Mouse (Mus musculus) left cerebral cortex, postnatal 14 days (tissue): ENCODE measurements around the gene Wwox. TPM values are rescaled to one million over a fixed set of nuclear protein-coding genes. Genes with fewer than 3 reads are reported as not detected.
A peak's percentile ranks its signal among the peaks of the same experiment; 100 is the strongest.

Experiments
- DNase-seq, 2 experiments: peaks; one replicate each; pipeline ENCODE4 v3.0.0; 2021 to 2022; ENCODE audit warnings: low spot score in 2 of 2, mixed read lengths in 1 of 2
- intact Hi-C: fragments of 180-260 bp; cut with DNase I; formaldehyde crosslinking; loops from one replicate; pipeline ENCODE4 v1.15.1; 2025
- total RNA-seq, 2 experiments: library from RNA; stranded (reverse); gene quantifications; 2 replicates each; pipeline ENCODE4 v1.2.3; 2021

Wwox gene
- total RNA-seq, 2 experiments from 2014 or later = 11.9 to 12.0 TPM

DNA sequence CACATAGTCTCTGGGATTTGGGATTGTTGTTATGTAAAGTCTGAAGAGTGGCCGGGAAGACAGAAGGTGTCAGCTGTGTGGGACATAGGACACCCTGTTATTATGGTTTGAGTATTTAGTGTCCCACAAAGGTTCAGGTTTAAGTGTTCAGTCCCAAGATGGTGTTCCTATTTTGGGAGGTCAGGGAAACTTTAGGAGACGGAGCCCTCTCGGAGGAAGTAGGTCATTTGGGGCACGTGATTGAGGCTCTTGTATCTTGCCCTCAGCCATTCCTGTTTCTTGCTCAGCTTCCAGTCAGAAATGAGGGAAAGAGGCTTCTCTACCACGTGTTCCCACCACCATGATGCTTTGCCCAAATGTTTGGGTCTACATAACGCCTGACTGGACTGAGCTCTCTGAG lies 524.8 kb downstream of the Wwox start:
- intact Hi-C loops = no loop called here
- no peak for DNase-seq

DNA sequence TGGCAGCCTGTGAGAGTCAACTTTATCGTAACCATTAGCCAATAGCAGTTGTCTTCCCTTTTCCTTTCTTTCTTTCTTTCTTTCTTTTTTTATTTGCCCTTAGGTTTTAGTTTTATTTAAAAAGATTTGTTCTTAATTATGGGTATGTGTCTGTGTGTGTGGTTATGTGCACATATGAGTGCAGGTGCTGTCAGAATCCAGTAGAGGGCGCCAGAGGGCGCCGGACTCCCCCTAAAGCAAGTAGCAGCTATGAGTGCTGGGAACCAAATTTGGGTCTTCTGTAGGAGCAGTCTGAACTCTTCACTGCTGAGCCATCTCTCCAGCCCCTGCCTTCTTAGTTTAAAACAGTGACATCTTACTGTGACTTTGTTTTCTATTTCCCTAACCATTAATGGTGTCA lies 529.4 kb downstream of the Wwox start:
- no peak for DNase-seq
- intact Hi-C loops = no loop called here

DNA sequence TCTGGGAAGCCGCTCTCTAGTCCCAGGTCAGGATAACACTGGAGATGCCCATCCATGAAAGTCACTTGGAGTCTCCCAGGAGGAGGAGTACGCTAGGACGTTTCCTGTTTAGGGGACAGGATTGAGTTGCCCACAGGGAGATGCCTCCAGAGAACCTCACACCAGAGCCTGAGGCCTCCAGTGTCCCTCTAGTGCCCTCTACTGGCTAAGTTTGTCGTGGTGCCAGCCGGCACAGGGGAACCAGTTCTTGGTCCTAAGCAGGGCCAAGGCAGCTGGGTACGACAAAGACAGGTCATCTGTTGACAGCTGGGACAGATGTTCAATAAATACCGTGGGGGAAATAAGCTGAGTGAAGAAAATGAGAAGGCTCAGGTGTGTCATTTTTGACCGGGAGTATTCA lies 531.9 kb downstream of the Wwox start:
- peak; percentile 54 to 74 for DNase-seq
- intact Hi-C loops = loop anchor here (2.0 to 10.0 kb wide), 3 partner anchors 201 to 517 kb away; no protein-coding TSS in a partner anchor

DNA sequence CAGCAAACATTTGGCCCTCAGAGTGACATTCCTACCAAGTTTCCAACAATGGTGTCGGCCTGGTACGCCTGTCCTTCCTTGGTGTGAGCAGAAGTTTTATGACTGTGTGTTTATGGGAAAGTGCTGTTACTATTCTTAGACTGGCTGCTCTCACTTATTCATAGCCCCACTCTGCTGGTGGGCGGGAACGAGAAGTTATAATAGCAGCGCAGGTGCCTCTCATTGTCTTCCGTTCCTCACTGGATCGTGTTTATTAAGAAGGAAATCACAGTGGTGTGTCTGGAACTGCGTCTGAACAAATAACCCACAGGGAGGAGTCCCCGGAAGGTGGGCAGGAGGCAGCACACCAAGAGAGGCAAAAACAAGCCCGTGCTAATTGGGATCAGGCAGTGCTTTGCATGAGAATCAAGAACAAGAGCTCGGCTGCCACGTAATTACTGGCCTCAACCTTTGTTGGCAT lies 533.6 kb downstream of the Wwox start:
- peak; percentile 13 to 19 for DNase-seq
- intact Hi-C loops = loop anchor here (5.0 to 10.0 kb wide), 2 partner anchors 431 to 518 kb away; no protein-coding TSS in a partner anchor

GRCm38 (mm10) chr8:114974336-114974950 lies 535.0 kb downstream of the Wwox start:
- intact Hi-C loops = loop anchor here (5.0 to 10.0 kb wide), 2 partner anchors 432 to 520 kb away; no protein-coding TSS in a partner anchor
- DNase-seq = no peak

GRCm38 (mm10) chr8:114977746-114978145 lies 538.3 kb downstream of the Wwox start:
- no peak for DNase-seq
- intact Hi-C loops = loop anchor here (10.0 kb wide), 1 partner anchor 523 kb away; no protein-coding TSS in a partner anchor

GRCm38 (mm10) chr8:114978206-114978960 lies 538.9 kb downstream of the Wwox start:
- no peak for DNase-seq
- intact Hi-C loops = loop anchor here (10.0 kb wide), 1 partner anchor 524 kb away; no protein-coding TSS in a partner anchor

- no peak for DNase-seq
- intact Hi-C loops = loop anchor here (10.0 kb wide), 1 partner anchor 525 kb away; no protein-coding TSS in a partner anchor
Measured at GRCm38 (mm10) chr8:114979671-114980070, 540.2 kb downstream of the Wwox start.

DNA sequence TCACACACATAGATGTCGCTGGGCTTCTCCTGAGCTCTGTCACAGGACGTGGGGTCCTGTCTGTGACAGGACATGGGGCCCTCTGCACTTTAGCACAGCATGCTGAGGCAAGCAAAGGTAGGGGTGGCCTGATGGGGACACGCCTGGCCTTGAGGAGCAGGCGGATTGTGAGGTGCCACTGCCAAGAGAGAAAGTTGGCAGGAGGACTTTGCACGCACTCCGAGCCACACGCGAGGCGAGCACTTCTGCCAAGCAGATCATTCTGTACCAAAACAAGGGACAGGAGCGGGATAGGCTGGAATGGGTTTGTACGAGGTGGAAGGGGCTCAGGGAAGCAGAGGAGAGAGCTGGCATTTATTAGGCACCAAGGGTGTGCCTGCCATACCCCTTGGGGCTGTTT lies 543.3 kb downstream of the Wwox start:
- DNase-seq = no peak
- intact Hi-C loops = no loop called here

DNA sequence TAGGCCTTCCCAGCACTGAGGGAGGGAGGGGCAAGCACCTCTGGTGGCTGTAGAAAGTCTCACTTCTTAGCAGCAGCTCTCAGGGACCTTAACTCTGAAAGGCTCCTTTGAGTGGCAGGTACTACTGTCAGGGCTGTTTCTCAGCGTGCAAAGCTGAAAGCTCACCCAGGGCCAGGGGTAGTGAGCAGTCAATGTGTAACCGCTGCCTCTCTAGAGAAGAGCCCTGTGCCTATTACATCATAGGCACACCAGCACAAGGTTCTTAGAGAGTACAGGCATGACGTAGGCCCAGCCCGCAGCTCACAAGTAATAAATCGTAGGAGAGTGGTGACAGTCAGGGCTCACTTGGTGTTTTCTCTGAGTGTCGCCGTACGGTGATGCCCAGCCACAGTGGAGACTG lies 545.0 kb downstream of the Wwox start:
- DNase-seq = no peak
- intact Hi-C loops = no loop called here

DNA sequence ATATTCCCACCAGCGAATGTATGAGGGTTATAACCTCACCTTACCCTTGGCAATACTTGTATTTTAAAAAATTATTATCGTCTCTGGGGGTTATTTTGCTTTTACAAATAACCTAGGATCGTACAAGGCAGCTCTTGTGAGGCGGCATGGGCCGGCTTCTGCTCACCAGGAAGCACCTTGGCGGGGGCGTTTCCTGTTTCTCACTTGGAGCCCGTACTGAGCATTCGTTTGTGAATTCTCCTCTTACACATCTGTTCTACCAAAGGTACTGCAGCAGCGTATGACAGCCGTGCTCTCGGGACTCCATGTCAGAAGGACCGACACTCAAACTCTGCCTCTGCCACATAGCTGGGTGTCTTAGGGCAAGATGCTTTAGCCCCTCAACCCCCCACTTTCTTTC lies 546.5 kb downstream of the Wwox start:
- intact Hi-C loops = no loop called here

GRCm38 (mm10) chr8:114986971-114987370 lies 547.5 kb downstream of the Wwox start:
- DNase-seq = peak in 1 of 2 experiments; percentile 12
- intact Hi-C loops = no loop called here

More for the DNA sequence above, 546.5 kb downstream of the Wwox start:
- no peak for DNase-seq

- intact Hi-C loops = no loop called here
- DNase-seq = no peak
Measured at GRCm38 (mm10) chr8:114990865-114991613, 551.6 kb downstream of the Wwox start.

- intact Hi-C loops = no loop called here
- no peak for DNase-seq
Measured at GRCm38 (mm10) chr8:115000736-115001135, 561.3 kb downstream of the Wwox start.

DNA sequence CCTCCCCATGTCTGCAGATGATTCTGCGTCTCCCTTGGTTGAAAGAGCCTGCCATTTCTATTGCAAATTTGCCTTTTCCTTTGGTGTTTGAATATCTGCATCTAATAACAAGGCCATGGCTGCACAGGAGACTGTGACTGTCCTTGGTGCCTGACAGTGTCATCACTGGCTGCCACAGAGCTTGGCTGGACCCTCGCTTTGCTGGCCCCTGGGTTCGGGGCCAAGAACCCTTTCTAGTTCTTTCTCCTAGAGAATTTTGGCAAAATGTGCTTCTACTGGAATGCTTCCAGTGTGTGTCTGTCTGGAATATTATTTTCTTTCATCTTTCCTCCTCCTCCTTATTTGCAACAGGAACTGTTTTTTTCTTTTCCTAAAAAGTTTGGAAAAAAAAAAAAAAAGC lies 565.6 kb downstream of the Wwox start:
- intact Hi-C loops = no loop called here
- no peak for DNase-seq

DNA sequence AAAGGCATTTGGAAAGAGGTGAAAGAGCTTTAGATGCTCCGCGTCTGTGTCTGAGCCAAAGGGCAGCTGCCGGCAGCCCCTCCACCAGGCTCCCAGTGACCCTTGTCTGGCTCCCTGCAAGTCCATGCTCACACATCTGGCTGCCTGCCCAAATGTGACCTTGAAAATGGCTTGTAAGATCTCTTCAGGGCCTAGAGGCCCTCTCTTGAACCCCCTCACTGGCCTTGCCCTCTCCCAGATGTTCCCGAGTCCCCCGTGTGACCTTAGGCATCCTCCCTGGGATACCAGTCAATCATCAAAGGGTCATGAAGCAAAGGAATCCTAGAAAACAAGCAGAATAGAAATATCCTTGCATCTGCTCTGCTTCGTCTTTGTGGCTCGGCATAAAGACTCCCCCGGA lies 567.1 kb downstream of the Wwox start:
- DNase-seq = peak in 1 of 2 experiments; percentile 11
- intact Hi-C loops = no loop called here

DNA sequence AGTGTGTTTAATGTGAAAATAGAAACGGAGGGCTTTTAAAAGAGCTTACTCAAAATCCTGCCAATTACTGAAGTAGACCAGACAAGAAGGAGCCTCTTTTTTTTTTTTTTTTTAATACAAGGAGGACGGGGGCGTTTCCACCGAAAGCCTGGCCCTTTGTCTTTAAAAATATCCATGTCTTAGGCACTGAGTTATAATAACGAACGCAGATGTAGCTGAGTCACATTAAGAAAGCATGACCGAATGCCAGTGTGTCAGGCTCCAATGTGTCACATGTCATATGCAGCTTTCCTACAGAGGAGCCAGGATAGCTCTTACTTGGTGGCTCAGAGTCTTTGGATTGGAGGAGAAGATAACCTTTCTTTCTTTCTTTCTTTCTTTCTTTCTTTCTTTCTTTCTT lies 567.8 kb downstream of the Wwox start:
- intact Hi-C loops = no loop called here

GRCm38 (mm10) chr8:115008624-115009620 lies 569.5 kb downstream of the Wwox start:
- intact Hi-C loops = no loop called here

More for the DNA sequence above, 567.8 kb downstream of the Wwox start:
- peak in 1 of 2 experiments; percentile 57 for DNase-seq

More at GRCm38 (mm10) chr8:115008624-115009620, 569.5 kb downstream of the Wwox start:
- no peak for DNase-seq
